Mouse (Mus musculus): ENCODE measurements around the gene Cacna1a. TPM values are rescaled to one million over a fixed set of nuclear protein-coding genes. Genes with fewer than 3 reads are reported as not detected.
"Not testable (repeated sequence)": the region's sequence is repeated elsewhere in the genome, so short reads cannot be mapped to it uniquely, and the experiment has no call there.

Cacna1a gene
- total RNA-seq, 2 experiments from 2014 or later: not detected

DNA sequence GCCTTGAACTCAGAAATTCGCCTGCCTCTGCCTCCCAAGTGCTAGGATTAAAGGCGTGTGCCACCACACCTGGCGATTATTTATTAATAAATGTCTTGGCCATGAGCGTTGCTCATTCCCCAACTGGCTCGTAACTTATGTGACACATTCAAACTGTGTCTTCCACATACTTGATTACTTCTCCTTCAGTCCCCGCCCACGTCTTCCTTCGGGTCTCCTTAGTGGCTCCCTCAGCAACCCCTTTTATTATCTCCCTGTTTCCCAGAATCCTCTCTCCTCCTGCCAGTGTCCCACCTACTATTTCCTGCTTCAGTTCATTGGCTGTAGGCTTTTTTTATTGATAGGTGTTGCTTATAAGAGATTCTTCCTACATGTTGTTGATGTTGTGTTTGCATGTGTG lies 180.5 kb downstream of the Cacna1a start:
- ATAC-seq (replicated peaks; ENCODE audit: low FRiP score, poor library complexity, severe bottlenecking): no peak

DNA sequence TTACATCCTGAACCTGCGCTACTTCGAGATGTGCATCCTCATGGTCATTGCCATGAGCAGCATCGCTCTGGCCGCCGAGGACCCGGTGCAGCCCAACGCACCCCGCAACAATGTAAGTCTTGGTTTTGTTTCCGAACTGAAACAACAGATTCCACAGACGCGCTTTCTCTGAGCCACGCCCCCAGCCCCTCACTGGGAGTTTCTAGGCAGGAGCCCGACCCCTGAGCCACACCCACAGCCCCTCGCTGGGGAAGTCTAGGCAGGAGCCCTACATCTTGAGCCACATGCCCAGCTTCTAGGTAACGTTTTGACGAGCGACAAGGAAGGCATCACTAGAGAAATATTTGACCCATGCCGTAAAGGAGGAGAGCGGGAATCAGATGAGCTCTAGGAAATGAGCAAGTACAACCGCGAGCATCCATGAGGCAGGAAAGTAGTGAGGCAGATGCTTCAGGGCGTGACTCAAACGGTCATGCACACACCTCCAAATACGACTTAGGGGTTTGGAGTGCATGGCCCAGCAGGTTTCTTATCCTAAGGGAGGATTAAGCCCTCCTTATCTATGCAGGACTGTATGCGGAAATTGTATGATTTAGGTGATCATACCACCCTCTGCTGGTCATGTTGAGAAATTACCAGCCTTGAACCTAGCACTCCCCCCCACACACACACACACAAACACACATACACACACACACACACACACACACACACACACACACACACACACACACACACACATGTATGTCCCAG lies 181.9 kb downstream of the Cacna1a start:
- peak; percentile 25; the same call in 1 of the 2 replicates for ATAC-seq (replicated peaks; ENCODE audit: low FRiP score, poor library complexity, severe bottlenecking)

DNA sequence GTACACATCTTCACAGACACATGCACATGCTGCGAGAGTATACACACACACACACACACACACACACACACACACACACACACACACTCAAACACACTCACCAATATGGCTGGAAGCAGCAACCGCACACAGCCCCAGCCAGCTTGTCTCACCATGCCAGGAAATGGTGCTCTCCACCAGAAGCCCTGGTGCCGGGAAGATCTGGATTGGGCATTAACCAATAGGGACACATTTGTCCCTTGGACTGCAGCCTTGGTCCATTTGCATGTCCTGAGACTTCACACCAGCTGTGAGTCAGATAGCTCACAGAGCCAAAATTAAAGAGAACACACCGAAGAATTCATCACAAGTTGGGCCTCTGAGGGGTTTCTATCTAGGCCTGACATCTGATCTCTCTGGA lies 189.2 kb downstream of the Cacna1a start:
- ATAC-seq (replicated peaks; ENCODE audit: low FRiP score, poor library complexity, severe bottlenecking): no peak

DNA sequence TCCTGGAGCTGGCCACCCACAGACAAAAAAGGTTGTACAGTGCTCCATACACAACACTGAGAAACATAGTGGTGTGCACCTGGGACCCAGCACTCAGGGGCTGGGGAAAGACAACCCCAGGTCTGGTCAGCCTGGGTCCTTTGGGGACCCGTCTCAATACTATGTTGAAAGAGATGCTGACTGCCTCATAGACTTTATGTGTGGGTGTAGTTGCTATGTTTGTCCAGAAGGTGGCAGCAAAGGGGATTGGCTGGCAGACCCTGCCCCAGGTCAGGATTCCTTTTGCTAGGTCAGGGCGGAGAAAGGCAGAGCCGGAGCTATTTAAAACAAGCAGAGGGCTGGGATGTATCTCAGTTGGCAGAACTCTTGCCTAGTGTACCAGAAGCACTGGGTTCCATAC lies 191.4 kb downstream of the Cacna1a start:
- ATAC-seq (replicated peaks; ENCODE audit: low FRiP score, poor library complexity, severe bottlenecking): peak; percentile 59

DNA sequence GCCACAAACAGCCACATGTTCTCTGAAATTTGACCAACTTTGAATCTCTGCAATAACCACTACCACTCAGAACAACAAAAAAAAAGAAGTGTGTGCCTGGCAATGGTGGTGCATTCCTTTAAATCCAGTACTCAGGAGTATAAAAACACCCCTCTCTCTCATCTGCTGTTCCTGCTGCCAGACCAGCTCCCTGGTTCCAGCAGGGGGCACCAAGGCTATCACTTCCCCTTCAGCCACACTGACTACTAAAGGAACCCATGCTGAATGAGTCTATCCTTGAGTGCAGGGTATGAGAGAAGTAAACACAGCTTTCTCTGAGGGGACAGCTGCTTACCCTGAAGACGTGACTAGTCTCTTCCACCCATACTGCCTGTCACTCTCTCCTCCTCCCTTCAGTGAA lies 197.1 kb downstream of the Cacna1a start:
- no peak for ATAC-seq (replicated peaks; ENCODE audit: low FRiP score, poor library complexity, severe bottlenecking)

DNA sequence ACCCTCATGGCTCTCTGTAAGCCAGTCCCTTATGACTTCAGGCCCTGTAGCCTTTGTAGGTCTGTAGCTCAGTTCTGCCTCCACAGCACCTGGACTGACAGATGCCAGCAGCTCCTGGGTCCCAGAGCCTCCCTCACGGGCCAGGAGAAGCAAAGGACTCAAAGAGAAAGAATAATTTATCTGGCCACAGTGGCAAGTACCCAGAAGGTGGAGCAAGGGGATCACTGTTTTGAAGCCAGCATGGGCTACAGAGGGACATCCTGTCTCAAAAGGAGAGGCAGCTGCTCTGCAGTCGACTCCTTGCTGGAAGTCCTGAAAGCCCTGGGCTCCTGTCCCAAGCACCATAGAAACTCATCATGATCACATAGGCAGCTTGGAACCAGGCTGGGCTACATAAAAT lies 198.0 kb downstream of the Cacna1a start:
- no peak for ATAC-seq (replicated peaks; ENCODE audit: low FRiP score, poor library complexity, severe bottlenecking)

DNA sequence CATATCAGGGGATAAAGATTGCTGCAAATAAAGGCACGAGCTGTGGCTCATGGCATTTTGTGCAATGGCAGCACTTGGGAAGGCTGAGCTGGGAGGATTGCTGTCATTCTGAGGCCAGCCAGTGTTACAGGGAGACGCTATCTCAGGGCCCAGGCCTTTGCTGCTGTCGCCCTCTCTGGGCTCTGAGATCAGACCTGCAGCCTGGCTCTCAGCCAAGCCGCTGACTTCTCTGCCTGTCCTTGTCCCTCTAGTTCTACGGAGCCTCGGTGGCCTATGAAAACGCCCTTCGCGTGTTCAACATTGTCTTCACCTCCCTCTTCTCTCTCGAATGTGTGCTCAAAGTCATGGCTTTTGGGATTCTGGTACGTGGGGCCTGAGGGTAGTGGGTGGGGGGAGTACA lies 200.3 kb downstream of the Cacna1a start:
- ATAC-seq (replicated peaks; ENCODE audit: low FRiP score, poor library complexity, severe bottlenecking): peak; percentile 80

DNA sequence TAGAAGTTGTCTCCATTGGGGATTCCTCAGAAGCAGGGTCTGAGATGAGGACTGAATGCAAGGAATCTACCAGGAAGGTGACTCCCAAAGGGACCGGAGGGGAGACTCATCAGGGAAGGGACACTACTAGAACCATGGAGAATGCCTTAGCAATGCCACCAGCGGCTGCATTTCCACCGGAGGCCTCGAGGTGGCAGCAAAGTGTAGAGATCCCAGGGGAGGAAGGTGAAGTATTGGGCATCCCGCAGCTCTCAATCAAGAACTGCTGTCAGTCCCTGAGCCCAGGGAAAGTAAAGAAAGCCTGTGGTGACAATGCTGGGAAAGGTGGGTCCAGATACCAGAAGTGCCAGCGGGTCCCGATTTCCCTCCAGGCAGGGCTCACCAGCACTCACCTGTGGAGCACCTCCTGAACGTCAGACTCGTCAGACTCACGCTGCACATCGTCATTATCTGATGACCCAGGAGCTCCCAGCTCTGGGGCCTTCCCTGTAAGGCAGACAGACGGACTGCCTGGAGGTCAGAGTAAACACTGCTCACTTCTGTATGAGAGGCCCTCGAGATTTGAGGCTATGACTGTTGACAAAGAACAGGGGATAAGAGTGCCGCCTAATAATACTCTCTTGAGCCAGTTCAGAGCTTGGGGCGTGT lies 203.9 kb downstream of the Cacna1a start:
- ATAC-seq (replicated peaks; ENCODE audit: low FRiP score, poor library complexity, severe bottlenecking): peak; percentile 55

DNA sequence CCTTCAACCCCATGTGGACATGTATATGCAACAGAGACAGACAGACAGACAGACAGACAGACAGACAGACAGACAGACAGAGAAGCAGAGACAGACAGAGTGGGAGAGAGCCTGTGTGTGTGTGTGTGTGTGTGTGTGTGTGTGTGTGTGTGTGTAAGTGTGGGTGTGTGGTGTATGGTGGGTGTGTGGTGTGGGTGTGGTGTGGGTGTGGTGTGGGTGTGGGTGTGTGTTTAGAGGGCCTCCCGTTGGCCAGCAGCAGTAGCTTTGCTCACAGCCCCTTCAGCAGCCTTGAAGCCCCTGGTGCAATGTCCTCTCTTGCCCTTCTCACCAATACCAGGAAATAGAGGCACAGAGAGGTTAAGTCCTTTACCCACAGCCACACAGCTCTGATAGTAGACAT lies 204.9 kb downstream of the Cacna1a start:
- ATAC-seq (replicated peaks; ENCODE audit: low FRiP score, poor library complexity, severe bottlenecking): no peak

DNA sequence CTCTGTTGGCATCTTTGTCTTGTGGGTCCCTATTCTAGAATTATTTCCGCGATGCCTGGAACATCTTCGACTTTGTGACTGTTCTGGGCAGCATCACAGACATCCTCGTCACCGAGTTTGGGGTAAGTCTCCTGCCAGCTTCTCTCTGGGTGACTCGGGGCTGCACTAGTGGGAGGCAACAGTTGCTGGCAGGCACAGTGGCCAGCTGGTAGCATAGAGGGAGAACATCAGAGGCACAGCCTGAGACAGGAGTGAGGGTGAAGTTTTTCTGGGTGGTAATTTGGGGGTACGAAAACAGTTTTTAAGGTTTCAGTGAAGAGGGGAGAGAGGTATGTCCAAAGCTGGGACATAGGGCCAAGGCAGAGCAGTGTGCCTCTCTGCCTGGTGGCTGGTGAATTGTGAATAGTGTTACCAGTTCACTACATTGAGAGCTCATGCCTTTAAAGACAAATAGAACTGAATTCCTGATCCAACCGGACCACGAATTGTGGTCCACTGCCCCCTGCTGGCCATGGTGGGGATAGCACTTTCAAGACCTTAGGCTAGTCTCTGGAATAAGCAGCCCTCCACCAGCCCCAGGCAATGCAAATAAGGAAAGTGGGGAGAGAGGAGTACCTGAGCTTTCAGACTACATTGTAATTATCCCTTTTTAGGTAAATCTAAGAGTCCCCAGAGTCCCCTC lies 206.0 kb downstream of the Cacna1a start:
- peak; percentile 52 for ATAC-seq (replicated peaks; ENCODE audit: low FRiP score, poor library complexity, severe bottlenecking)

DNA sequence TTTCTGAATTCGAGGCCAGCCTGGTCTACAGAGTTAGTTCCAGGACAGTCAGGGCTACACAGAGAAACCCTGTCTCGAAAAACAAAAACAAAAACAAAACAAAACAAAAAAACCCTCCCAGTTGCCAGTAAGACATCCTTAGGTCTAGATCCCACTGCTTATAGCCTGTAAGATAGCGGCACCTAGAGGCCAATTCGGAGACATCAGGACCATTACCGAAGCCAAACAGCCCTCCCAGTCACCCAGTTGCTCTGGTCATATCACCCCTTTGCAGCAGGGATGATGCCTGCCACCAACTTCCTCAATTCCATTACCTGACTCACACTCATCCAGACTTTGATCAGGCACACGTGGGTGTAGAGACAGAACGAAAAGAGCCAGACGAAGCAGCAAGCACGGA lies 207.4 kb downstream of the Cacna1a start:
- peak; percentile 61 for ATAC-seq (replicated peaks; ENCODE audit: low FRiP score, poor library complexity, severe bottlenecking)

DNA sequence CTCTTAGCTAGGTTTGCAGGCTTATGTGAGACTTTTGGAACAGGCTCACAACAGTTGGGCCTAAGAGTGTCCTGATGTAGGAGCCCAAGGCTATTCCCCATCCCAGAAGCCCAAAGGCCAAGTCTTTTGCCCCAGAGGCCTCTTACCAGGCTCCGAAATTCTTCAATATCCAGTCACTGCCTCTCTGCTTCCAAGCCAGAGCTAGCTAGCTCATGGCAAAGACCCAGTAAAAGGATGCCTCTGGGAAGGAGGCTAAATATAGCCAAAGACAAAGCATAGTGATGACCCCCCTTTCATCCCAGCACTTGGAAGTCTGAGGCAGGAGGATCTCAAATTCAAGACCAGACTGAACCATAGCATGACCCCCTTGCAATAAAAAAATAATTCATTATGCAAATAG lies 211.2 kb downstream of the Cacna1a start:
- no peak for ATAC-seq (replicated peaks; ENCODE audit: low FRiP score, poor library complexity, severe bottlenecking)

DNA sequence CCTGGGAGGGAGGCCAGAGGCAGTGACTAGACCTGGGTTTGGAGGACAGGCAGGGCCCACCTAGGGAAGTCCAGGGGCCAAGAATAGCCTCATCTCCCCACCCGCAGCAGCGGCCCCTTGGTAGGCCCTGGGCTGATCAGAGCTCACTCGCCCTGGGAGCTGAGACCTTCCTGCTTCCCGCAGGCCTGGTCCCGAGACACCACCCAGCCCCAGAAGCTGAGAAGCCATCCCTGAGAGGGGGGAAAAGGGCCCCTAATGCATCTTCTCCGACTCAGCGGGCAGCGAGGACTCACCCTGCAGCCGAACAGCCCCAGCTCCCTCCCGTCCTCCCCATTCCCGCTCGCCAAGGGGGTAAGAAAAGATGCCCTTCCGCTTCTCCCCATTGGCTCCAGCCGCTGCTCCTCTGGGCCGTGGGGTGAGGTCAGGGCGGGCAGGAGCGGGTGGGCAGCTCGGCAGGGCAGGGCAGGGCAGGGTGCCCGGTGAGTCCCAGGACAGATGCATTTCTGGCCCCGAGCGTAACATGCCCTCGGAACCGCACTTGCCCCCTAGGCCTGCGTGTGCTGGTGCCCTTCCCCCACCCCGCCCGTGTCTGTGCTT lies 212.2 kb downstream of the Cacna1a start:
- no peak for ATAC-seq (replicated peaks; ENCODE audit: low FRiP score, poor library complexity, severe bottlenecking)

DNA sequence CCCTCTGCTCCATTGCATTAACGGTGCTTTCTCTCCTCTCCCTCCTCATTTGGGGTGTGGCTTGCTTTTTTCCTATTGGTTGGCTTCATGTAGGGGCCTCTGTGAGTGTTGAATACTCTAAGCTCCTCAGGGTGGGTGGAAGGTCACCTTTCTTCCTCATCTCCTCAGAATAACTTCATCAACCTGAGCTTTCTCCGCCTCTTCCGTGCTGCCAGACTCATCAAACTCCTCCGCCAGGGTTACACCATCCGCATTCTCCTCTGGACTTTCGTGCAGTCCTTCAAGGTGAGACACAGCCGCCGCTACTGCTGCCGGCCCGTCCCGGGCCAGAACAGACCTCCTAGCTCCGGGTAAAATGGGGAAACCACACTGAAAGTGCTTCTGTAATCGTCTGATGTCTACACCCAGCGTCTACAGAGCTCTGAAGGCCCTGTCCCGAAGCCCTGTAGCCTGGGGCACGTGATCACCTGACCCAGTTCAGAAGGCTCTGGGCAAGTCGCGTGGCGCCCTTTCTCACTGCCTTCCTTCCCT lies 213.0 kb downstream of the Cacna1a start:
- ATAC-seq (replicated peaks; ENCODE audit: low FRiP score, poor library complexity, severe bottlenecking): 0 out of 2 replicates have a peak, but pooled peaks have one; percentile 45

DNA sequence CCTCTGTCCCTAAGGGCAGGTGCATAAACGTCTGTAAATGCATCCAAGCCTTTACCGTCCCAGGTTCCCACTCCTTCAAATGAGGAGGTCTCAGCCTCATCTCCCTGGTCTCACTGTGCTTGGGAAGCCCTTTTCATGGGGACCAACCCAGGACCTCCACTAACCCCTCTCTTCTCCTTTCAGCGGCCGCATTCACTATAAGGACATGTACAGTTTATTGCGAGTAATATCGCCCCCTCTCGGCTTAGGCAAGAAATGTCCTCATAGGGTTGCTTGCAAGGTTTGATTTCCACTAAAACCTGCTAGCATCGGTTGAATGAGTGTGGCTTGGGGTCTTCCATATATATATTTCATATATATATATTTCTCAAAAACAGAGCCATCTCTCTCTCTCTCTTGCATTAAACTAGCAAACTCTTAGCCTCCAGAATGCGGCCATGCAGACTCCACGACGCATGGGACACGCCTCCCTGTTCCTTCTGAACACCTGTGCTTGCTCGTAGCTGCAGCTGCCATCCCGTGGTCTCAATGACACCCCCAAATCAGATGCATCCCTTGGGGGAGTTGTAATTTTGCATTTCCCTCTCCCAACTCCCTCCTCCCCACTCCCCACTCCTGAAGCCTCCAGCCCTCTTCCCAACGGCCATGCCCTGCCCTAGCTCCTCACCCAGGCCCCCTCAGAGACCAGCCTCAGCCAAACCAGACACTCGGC lies 226.4 kb downstream of the Cacna1a start:
- peak; percentile 48; the same call in 1 of the 2 replicates for ATAC-seq (replicated peaks; ENCODE audit: low FRiP score, poor library complexity, severe bottlenecking)

DNA sequence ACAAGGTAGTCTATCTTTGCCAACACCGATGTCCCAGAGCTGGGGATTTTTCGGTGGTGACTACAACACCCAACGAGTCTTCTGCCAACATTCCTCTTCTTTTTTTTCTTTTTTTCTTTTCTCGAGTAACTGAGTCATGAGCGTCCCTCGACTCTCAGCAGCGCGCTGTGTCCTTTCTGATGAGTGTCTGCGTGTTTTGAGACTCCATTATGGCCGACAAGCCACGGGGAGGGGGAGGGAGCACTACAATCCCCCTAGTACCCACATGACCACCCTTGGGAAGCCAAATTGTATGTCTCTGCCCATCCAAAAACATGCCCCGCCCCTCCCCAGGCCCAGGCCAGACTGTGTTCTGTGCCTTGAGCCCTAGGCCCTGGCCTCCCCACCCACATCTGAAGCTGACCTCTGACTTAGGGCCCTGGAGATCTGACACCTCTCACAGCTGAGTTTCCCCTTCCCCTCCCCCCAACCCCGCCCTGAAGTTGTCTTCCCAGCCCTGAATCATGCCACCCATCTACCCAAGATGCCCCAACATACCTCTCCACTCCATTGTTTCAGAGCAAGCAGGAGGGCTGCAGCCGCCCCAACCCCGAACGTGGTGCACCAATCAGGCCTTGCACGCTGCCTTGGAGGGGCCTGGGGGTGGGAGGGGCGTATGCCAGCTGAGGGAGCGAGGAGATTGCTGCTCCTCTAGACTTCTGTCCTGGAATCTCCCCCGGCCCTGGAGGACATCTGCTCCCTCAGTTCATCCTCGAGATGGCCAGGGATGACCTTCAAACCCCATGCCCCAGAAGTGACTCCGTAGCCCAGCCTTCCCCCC lies 227.6 kb downstream of the Cacna1a start:
- no peak for ATAC-seq (replicated peaks; ENCODE audit: low FRiP score, poor library complexity, severe bottlenecking)

DNA sequence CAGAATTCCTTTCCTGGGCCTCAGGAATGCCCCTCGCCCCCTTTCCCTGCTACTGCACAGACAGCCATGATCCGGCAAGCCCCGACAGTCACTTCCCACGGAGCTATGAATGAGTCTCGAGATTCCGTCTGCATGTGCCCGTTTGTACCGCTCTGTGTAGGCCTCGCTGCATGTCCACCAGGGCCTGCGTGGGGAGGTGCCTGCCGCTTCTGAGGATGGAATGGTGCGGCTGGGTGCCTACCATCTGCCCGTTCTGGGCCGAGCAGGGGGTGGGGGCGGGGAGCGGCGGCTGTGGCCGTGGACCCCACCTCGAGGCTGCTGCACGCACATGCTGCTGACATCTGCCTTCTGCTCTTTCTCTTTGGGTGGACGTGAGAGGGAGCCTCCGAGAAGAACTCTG lies 228.8 kb downstream of the Cacna1a start:
- ATAC-seq (replicated peaks; ENCODE audit: low FRiP score, poor library complexity, severe bottlenecking): 0 out of 2 replicates have a peak, but pooled peaks have one; percentile 5

DNA sequence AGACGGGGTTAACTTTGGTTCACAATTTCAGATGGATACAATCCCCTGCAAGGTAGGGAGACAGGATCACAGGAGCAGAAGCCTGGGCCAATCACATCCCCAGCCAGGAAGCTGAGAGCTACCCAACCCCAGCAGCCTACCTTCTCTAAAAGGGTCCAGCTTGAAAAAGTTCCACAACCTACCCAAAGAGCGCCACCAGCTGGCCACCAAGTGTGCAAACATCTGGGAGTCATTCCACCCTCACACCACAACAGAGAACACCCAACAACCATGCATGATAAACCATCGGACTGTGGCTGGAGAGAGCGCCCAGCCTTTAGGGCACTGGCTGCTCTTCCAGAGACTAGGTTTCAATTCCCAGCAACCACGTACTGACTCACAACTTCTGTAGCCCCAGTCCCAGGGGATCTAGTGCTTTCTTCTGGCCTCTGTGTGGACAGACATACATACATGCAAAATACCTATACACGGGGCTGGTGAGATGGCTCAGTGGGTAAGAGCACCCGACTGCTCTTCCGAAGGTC lies 232.9 kb downstream of the Cacna1a start:
- ATAC-seq (replicated peaks; ENCODE audit: low FRiP score, poor library complexity, severe bottlenecking): no peak

DNA sequence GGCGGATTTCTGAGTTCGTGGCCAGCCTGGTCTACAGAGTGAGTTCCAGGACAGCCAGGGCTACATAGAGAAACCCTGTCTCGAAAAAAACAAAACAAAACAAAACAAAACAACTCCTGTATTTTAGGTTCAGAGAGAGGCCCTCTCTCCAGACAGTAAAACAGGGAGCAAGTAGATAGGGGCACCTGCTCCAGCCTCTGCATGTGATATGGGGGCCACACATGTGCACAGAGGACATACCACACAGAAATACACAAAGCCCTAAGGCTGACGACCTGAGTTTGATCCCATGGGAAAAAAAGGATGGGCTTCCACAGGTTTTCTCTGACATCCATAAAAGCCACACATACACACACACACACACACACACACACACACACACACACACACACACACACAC lies 235.2 kb downstream of the Cacna1a start:
- ATAC-seq (replicated peaks; ENCODE audit: low FRiP score, poor library complexity, severe bottlenecking): not testable (repeated sequence)
